Mouse (Mus musculus): ENCODE data around the gene Hras.

Gene Hras

DNA sequence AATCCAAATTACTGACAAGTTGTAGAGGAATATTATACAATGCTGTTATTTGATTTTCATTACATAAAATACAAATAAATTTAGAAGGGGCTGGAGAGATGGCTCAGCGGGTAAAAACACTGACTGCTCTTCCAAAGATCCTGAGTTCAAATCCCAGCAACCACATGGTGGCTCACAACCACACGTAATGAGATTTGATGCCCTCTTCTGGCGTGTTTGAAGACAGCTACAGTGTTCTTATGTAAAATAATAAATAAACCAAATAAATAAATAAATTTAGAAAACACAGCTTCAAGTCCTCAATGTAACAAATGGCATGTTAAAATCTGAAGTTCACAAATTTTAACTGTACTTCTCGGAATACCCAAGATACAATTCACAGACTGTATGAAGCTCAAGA, 18.7 kb downstream of the Hras start:
- no peak for DNase-seq (ENCODE audit: low spot score)

DNA sequence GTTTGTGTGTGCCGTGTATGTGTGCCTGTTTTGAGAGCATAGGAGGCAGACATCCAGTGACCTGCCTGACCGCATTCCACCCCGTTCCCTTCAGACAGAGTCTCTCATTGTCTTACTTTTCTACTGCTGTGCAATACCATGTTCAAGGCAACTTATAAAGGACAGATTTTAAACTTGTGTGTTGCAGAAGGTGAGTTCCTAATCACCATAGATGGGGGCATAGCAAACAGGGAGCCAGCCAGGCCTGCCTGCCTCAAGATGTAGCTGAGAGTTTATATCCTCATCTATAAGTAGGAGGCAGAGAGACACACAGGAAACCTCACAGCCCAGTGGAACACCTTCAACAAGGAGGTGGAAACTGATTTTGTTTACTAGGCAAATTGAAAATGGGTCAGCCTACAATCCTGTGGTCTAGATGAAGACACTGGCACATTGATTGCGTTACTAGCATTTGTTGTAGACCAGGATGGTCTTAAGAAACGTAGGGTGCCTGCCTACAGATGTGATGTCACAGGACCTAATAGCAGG, 20.4 kb downstream of the Hras start:
- no peak for DNase-seq (ENCODE audit: low spot score)

- peak; percentile 66 for DNase-seq (ENCODE audit: low spot score)
These were observed 21.4 kb downstream of the Hras start, which contains the start of gene Rnh1 for GRCm38 (mm10) chr7:141172116-141173006. Rnh1 (minus strand) TSS chr7:141172857.

DNA sequence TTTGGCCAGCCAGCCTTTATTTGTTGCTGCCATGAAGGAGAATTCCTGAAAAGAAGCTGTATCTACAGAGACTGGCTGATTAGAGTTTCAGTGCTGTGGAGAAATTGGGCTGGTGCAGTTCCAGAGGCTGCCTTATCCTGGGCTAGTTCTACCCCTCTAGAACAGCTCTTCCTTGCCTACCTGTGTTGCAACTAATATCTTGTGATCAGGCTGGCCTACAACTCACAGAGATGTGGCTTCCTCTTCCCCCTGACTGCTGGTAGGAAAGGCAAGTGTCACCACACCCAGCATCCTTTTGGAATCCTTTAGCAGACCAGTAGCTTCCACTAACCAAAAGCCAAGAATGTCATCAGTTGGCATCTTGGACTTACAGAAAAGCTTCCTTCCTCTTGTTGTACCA, 23.9 kb downstream of the Hras start:
- no peak for DNase-seq (ENCODE audit: low spot score)

GRCm38 (mm10) chr7:141169300-141169699, 24.5 kb downstream of the Hras start:
- DNase-seq (ENCODE audit: low spot score), result no peak

GRCm38 (mm10) chr7:141168518-141168953, 25.3 kb downstream of the Hras start:
- DNase-seq (ENCODE audit: low spot score), result no peak

- no peak for DNase-seq (ENCODE audit: low spot score)
These were observed 25.8 kb downstream of the Hras start for GRCm38 (mm10) chr7:141167901-141168517.

GRCm38 (mm10) chr7:141164850-141165249, 29.0 kb downstream of the Hras start:
- no peak for DNase-seq (ENCODE audit: low spot score)

- DNase-seq (ENCODE audit: low spot score), result no peak
These were observed 29.4 kb downstream of the Hras start for GRCm38 (mm10) chr7:141164397-141164796.

DNA sequence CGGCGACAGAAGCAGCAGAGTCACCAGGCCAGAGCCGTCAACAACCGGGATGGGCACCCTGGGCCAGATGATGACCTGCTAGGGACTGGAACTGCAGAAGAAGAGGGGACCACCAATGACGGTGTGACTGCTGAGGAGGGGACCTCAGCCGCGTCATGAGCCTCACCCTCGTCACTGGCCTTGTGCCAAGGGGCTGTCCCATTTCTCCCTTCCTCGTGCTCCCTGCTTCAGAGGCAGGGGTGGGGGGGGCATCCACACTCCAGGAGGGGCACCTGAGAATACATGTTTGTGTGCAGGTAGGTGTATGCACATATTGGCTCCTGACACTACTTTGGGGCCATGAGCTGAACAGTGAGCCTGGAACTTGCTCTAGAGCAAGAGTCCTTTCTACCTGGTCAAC, 38.4 kb downstream of the Hras start:
- no peak for DNase-seq (ENCODE audit: low spot score)

GRCm38 (mm10) chr7:141148639-141149038, 45.2 kb downstream of the Hras start:
- no peak for DNase-seq (ENCODE audit: low spot score)

GRCm38 (mm10) chr7:141147044-141147443, 46.8 kb downstream of the Hras start:
- no peak for DNase-seq (ENCODE audit: low spot score)

- DNase-seq (ENCODE audit: low spot score), result no peak
These were observed 47.7 kb downstream of the Hras start for GRCm38 (mm10) chr7:141146043-141146595.

DNA sequence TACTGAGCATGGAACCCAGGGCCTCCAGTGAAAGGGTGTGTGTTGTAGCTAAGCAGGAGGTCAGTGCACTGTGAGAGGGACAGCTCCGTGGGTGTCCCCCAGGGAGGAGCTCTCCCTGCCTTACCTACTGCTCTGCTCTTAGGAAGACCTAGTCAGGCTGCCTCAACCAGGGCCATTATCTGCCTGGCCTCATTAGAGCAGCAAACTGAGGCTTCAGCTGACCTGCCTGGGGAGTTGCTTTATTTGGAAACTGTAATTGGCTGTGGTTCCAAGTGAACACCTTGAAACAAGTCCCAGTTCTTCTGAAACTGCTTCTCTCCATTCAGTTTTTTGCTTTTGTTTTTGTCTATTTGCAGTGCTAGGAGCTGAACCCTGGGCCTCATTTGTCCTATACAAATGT, 48.4 kb downstream of the Hras start:
- no peak for DNase-seq (ENCODE audit: low spot score)

GRCm38 (mm10) chr7:141144650-141145049, 49.2 kb downstream of the Hras start:
- DNase-seq (ENCODE audit: low spot score), result no peak

GRCm38 (mm10) chr7:141143861-141144260, 49.9 kb downstream of the Hras start:
- DNase-seq (ENCODE audit: low spot score), result no peak

GRCm38 (mm10) chr7:141143112-141143511, 50.7 kb downstream of the Hras start:
- DNase-seq (ENCODE audit: low spot score), result no peak

- DNase-seq (ENCODE audit: low spot score), result no peak
These were observed 52.5 kb downstream of the Hras start for GRCm38 (mm10) chr7:141141326-141141725.

Measured in urinary bladder, postnatal 10 days (tissue).